Mouse (Mus musculus): ENCODE results near the gene Tmem179b.

DNA sequence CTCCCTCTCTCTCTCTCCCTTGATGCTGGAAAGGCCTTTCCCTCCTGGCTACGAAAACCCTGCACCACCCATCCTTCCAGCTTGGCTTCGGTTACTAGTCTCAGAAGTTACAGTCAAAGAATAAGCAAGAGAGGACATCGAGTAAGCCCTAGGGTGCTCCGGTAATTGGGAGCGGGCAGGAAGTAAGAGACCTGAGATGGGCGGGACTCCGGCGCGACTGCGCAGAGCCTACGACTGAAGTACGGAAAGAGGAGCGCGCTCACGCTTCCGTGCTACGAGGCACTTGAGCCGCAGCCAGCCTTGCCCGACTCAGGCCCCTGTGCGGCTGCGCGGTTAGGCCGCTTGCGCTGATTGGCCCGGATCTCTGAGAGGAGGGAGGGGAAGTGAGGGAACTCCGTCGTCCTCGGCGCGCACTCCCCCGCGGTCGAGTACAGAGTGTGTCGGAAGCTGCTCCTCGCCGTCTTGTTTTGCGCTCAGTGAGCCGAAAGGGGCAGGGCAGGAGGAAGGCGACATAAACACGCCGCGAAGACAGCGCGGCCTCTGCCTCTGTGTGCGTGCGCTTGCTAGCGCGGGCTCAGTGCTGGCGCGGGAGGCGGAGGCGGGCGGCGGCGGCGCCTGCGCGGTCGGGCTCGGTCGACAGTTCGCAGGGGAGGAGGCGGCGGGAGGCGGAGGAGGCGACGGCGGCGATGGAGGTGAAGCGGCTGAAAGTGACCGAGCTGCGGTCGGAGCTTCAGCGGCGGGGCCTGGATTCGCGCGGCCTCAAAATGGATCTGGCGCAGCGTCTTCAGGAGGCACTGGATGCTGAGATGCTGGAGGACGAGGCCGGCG lies 45.5 kb upstream of the Tmem179b start, which contains the start of gene Hnrnpul2:
- peak; percentile 94 for TF ChIP-seq POLR2A (IDR thresholded peaks at IDR 0.05; ENCODE audit: control insufficient read depth, extremely low read depth, insufficient read depth, low read length, poor library complexity)
- 0 out of 2 replicates have a peak, but pooled peaks have one; percentile 46 for TF ChIP-seq CTCF (IDR thresholded peaks at IDR 0.05; ENCODE audit: borderline replicate concordance, control insufficient read depth, extremely low read depth, insufficient read depth, low read length, poor library complexity)

Measured in thymus, adult 2 months (tissue).